Mouse (Mus musculus) testis, adult 2 months (tissue): ENCODE results near the gene Lhb.

Experiments
- CTCF ChIP-seq: fragments of 200-500 bp; IDR thresholded peaks from 2 replicates; pipeline ENCODE4 v1.5.1; 2012; ENCODE audit warnings: low read depth, mild to moderate bottlenecking, inconsistent platforms, low read length, moderate library complexity; ENCODE audit not compliant: control insufficient read depth, insufficient read depth, insufficient replicate concordance
- POLR2A ChIP-seq: fragments of 200-500 bp; IDR thresholded peaks from 2 replicates; pipeline ENCODE4 v1.6.1; 2012; ENCODE audit warnings: low read depth, mild to moderate bottlenecking, inconsistent platforms, low read length, moderate library complexity; ENCODE audit not compliant: control insufficient read depth

DNA sequence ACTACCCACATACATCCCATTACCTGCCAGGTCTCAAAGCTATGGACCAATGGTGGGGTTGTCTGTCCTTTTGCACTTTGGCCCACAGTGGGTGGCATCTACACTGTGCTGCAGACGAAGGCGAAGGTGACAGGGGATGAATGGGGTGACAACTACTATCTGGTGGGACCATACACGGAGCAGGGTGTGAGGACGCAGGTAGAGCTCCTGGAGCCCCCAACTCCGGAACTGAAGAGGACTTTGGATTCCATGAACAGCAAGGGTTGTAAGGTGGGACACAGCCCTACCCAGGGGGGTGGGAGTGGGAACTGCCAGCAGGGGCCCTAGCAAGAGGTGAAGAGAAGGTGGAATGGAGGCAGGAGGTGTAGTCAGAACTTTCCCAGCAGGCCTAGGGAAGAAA, 15.8 kb downstream of the Lhb start:
- TF ChIP-seq POLR2A (no peak), CTCF (no peak)
